Mouse (Mus musculus) brain, embryonic 14.5 days (tissue): Measurements from ENCODE around the gene Crb2.

Source experiments
- CTCF ChIP-seq: fragments of 200-500 bp; IDR thresholded peaks from 2 replicates; pipeline ENCODE4 v1.5.1; 2012; ENCODE audit warnings: inconsistent platforms, mild to moderate bottlenecking, moderate library complexity, borderline replicate concordance; ENCODE audit not compliant: insufficient read depth, insufficient read length; ENCODE audit errors: extremely low read depth
- POLR2A ChIP-seq: fragments of 200-500 bp; IDR thresholded peaks from 2 replicates; pipeline ENCODE4 v1.6.1; 2012; ENCODE audit warnings: mild to moderate bottlenecking, inconsistent platforms, borderline replicate concordance; ENCODE audit not compliant: poor library complexity, insufficient read depth, insufficient read length, severe bottlenecking; ENCODE audit errors: extremely low read depth

- TF ChIP-seq CTCF (no peak), POLR2A (no peak)
Measured at GRCm38 (mm10) chr2:37749323-37749722, 26.7 kb upstream of the Crb2 start.
